Mouse (Mus musculus) limb, embryonic 12.5 days (tissue): Measurements from ENCODE around the gene Galntl5. TPM values are rescaled to one million over a fixed set of nuclear protein-coding genes. Genes with fewer than 3 reads are reported as not detected.
"Not testable (repeated sequence)": the region's sequence is repeated elsewhere in the genome, so short reads cannot be mapped to it uniquely, and the experiment has no call there.

Experiments used
- ATAC-seq: fragments of 200-750 bp; cut with Nextera tagmentation; 2 replicates; pipeline ENCODE4 v1.8.0; 2017; ENCODE audit warnings: low read depth, moderate TSS enrichment; ENCODE audit not compliant: insufficient number of reproducible peaks, insufficient read depth, low FRiP score, low TSS enrichment
- H3K27ac ChIP-seq: fragments of 300-500 bp; sonication (generic); 2 replicates; pipeline ENCODE4 v1.5.1; 2016; ENCODE audit warnings: mild to moderate bottlenecking, moderate library complexity
- H3K27me3 ChIP-seq: fragments of 300-500 bp; sonication (generic); 2 replicates; pipeline ENCODE4 v1.6.1; 2016; ENCODE audit warnings: mild to moderate bottlenecking, moderate library complexity
- H3K36me3 ChIP-seq: fragments of 300-500 bp; sonication (generic); 2 replicates; pipeline ENCODE4 v1.6.1; 2016; ENCODE audit warnings: mild to moderate bottlenecking, moderate library complexity
- H3K4me1 ChIP-seq: fragments of 300-500 bp; sonication (generic); replicated peaks from 2 replicates; pipeline ENCODE4 v1.6.1; 2016
- H3K4me2 ChIP-seq: fragments of 300-500 bp; sonication (generic); 2 replicates; pipeline ENCODE4 v1.6.1; 2016; ENCODE audit warnings: mild to moderate bottlenecking, moderate library complexity
- H3K4me3 ChIP-seq: fragments of 300-500 bp; sonication (generic); replicated peaks from 2 replicates; pipeline ENCODE4 v1.5.1; 2016; ENCODE audit warnings: mild to moderate bottlenecking
- H3K9ac ChIP-seq: fragments of 300-500 bp; sonication (generic); replicated peaks from 2 replicates; pipeline ENCODE4 v1.6.1; 2016; ENCODE audit warnings: mild to moderate bottlenecking, moderate library complexity
- H3K9me3 ChIP-seq: fragments of 300-500 bp; sonication (generic); 2 replicates; pipeline ENCODE4 v1.6.1; 2016; ENCODE audit warnings: mild to moderate bottlenecking, moderate library complexity
- WGBS: fragments of 180-500 bp; shearing (Covaris S2); methylation state at CpG from one replicate; pipeline ENCODE4 v1.1.7; 2016; 5-methylcytosine and 5-hydroxymethylcytosine counted together
- polyA plus RNA-seq: library from polyadenylated mRNA; unstranded; fragments of >200 nt; fragmentation: Nextera tagmentation; extraction: Ambion mirVana; gene quantifications from 2 replicates; pipeline ENCODE4 v1.2.1, GENCODE M21; 2016

The Galntl5 gene
- polyA plus RNA-seq, 1 experiment from 2014 or later: not detected

DNA sequence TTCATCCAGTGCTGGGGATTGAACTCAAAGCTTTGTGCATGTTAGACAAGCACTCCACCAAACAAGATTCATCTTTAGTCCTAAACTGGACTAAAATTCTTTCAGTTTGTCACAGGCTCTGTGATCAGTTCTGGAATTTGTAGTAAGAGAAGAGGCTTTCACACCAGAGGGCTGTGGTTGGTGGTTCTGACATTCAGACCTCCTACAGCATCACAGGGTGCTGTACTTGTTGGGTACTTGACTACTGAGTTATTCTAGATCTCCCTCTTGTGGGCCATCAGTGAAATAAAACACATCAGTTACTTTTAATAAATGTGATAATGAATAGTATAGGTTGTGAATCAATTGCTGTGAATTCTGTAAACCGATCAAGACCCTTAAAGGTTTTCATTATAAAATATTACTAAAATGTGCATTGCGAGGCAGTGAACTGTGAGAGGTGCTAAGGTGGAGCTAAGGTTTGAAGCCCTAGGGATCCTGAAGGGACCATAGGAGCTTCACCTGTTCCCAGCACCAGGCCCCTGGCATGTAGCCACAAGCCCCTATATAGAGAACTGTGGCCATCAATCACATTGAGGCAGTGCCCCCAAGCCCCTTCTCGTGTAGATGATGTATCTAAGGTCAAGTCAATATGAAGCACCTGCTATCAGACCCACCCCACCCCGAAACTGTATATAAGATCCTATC, 16.0 kb upstream of the Galntl5 start:
- ATAC-seq: no peak
- no peak overlapping the region for H3K4me2 ChIP-seq
- no peak overlapping the region for H3K4me3 ChIP-seq
- no peak overlapping the region for H3K27ac ChIP-seq
- H3K9ac ChIP-seq: no peak overlapping the region
- no peaks in the 10 kb centered on the region for H3K27me3 ChIP-seq
- H3K4me1 ChIP-seq: no peaks in the 10 kb centered on the region
- no peaks in the 10 kb centered on the region for H3K36me3 ChIP-seq
- 77% methylated on average over 4 of the region's 4 CpGs for WGBS
- no peaks in the 10 kb centered on the region for H3K9me3 ChIP-seq

DNA sequence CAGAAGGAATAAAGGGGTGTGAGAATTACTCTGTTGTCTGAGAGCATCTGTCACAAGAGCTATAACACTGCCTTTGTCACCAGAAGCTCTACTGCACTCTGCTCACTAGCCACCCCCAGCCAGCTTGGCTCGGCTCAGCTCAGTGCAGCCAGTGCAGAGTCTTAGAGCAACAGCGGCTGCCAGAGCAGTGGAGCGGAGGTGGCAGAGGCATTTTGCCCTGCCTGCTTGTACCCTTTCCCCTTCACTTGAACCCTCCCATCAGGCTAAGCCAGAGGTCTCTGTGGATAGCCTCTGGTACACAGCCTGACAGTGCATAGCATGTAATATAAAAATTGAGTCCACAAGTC, 15.5 kb upstream of the Galntl5 start:
- Histone ChIP-seq H3K27me3 (no peaks in the 10 kb centered on the region), H3K27ac (no peak overlapping the region), H3K36me3 (no peaks in the 10 kb centered on the region), H3K4me3 (no peak overlapping the region), H3K9me3 (no peaks in the 10 kb centered on the region), H3K4me2 (no peak overlapping the region), H3K4me1 (no peaks in the 10 kb centered on the region), H3K9ac (no peak overlapping the region)
- ATAC-seq: no peak
- 90% methylated on average over 3 of the region's 3 CpGs for WGBS

DNA sequence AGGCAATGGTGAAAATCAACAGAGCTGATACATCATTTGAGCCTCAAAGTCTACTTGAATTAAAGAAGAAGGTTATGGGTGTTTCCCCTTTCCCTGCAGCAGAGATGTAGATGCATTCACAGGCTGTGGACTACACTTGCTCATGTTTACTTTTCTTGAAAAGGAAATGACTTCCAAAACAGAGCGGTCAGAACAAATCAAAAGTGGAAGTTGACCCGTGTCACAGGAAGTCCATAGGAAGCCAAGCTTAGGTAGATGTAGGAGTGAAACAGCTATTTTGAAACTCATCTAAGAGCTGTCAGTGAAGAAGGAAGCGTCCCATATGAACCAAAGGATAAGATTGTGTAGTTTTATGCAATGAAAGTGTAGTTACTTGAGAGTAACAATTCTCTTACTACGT, 14.6 kb upstream of the Galntl5 start:
- ATAC-seq: no peak
- Histone ChIP-seq H3K9ac (no peak overlapping the region), H3K27me3 (no peaks in the 10 kb centered on the region), H3K27ac (no peak overlapping the region), H3K4me2 (no peak overlapping the region), H3K36me3 (no peaks in the 10 kb centered on the region), H3K4me3 (no peak overlapping the region), H3K9me3 (no peaks in the 10 kb centered on the region), H3K4me1 (no peaks in the 10 kb centered on the region)
- 85% methylated on average over 4 of the region's 4 CpGs for WGBS

DNA sequence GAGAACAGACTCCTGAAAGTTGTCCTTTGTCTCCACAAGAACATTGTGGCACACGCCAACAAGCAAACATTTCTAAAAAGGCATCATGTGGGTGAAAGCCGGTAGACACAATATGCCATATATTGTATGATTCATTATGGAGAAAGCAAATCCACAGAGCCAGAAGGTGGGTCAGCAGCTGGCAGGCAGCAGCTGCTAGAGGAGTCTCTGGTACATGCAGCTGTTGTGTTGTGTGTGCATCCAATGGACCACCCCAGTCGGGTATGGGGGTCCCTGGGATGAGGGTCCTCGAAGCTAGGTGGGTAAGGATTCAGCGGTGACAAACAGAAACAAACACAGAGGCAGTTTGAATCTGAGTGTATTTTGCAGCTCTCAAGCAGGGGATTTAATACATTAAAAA, 3.3 kb upstream of the Galntl5 start:
- H3K4me3 ChIP-seq, H3K4me1 ChIP-seq, H3K9ac ChIP-seq, H3K9me3 ChIP-seq, H3K36me3 ChIP-seq, H3K4me2 ChIP-seq, ATAC-seq, H3K27ac ChIP-seq, H3K27me3 ChIP-seq: not testable (repeated sequence)
- WGBS: 93% methylated on average over 5 of the region's 5 CpGs

DNA sequence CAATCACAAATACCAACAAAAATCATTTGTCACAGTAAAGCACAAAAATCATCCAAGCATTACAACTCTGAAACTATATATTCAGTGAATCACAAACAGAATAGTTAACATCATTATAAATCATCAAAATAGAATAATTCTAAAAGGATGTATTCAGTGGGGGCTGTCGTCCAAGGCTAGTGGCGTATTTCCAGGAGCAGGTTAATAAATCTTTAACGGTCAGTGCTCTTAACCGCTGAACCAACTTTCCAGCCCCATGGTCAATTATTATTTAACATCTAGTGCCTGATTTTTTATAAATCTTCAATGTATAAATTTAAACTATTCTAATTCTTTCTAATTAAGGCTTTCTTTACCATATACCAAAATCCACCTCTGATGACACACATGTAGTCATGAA, 2.7 kb upstream of the Galntl5 start:
- not testable (repeated sequence) for H3K4me3 ChIP-seq, H3K27ac ChIP-seq, H3K9me3 ChIP-seq, H3K4me1 ChIP-seq, H3K36me3 ChIP-seq, H3K27me3 ChIP-seq, ATAC-seq, H3K4me2 ChIP-seq, H3K9ac ChIP-seq
- WGBS: 85% methylated on average over 4 of the region's 4 CpGs

DNA sequence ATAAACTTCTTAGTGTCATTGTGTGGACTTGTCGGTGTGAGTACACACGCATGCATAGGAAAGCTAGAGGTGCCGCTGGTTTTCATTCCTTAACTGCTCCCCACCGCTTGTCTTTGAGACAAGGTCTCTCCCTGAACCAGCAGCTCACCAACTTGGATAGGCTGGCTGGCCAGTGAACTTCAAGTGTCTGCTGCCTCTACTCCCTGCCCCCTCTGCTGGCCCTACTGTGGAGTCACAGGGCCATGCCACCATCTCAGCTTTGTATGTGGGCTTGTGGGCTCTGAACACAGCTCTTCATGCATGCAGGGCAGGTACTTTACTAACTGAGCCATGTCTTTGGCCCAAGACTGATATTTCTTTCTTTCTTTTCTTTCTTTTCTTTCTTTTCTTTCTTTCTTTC, 2.0 kb upstream of the Galntl5 start:
- H3K36me3 ChIP-seq: no peaks in the 10 kb centered on the region

DNA sequence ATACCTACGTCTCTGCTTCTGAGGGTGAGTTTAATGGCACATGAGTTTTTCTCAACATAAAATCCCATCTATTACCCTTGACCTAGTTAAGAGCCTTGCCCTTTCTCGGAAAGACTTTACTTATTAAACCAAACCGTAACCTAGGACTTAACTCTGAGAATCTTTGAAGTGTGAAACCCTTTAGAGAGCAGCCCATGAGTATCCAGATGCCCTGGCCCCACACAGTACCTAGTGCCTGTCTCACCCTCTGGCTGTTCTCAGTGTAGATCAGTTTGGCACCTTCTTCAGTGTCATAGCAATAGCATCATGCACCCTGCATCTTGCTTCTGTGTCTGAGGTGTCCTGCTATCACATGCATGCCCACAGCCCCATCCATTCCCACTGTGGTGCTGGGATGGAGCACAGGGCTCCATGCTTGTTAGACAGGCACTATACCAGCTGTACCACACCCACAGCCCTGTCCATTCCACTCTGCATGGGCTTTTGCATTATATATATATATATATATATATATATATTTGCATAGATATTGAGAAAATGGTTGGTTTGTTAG, 1.2 kb upstream of the Galntl5 start:
- H3K27ac ChIP-seq: no peak overlapping the region
- H3K4me1 ChIP-seq: 0 out of 2 replicates have a peak, but pooled peaks cover 5% of the 10 kb centered on the region
- H3K9me3 ChIP-seq: no peaks in the 10 kb centered on the region
- H3K27me3 ChIP-seq: no peaks in the 10 kb centered on the region
- no peaks in the 10 kb centered on the region for H3K36me3 ChIP-seq
- no peak overlapping the region for H3K4me3 ChIP-seq
- 76% methylated on average over 3 of the region's 3 CpGs for WGBS
- no peak overlapping the region for H3K4me2 ChIP-seq
- ATAC-seq: no peak
- no peak overlapping the region for H3K9ac ChIP-seq

More for the DNA sequence above, 2.0 kb upstream of the Galntl5 start:
- H3K9me3 ChIP-seq: no peaks in the 10 kb centered on the region
- H3K4me2 ChIP-seq: no peak overlapping the region
- no peak overlapping the region for H3K9ac ChIP-seq
- no peaks in the 10 kb centered on the region for H3K27me3 ChIP-seq
- ATAC-seq: no peak
- 0 out of 2 replicates have a peak, but pooled peaks cover 5% of the 10 kb centered on the region for H3K4me1 ChIP-seq
- 92% methylated on average over 4 of the region's 4 CpGs for WGBS
- no peak overlapping the region for H3K27ac ChIP-seq
- H3K4me3 ChIP-seq: no peak overlapping the region

DNA sequence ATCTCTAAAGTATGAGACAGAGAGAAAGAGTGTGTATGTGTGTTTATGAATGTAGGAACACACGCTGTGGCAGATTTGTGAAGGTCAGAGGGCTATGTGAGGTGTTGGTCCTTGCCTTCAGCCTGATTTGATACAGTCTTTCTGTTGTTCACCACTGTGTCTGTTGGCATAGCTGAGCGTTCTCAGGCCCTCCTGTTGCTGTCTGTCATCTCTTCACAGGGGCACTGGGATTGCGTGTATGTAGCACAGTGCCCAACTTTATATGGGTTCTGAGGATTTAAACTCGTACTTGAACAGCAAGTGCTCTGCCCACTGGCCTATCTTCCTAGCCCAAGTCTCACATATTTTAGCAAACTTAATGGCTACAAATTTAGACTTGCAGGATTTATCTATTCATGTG, 2.3 kb downstream of the Galntl5 start:
- no peak for ATAC-seq
- WGBS: 80% methylated on average over 4 of the region's 4 CpGs
- H3K36me3 ChIP-seq: no peaks in the 10 kb centered on the region
- H3K9me3 ChIP-seq: no peaks in the 10 kb centered on the region
- H3K27ac ChIP-seq: no peak overlapping the region
- 0 out of 2 replicates have a peak, but pooled peaks cover 5% of the 10 kb centered on the region for H3K4me1 ChIP-seq
- H3K9ac ChIP-seq: no peak overlapping the region
- no peak overlapping the region for H3K4me2 ChIP-seq
- H3K4me3 ChIP-seq: no peak overlapping the region
- no peaks in the 10 kb centered on the region for H3K27me3 ChIP-seq

DNA sequence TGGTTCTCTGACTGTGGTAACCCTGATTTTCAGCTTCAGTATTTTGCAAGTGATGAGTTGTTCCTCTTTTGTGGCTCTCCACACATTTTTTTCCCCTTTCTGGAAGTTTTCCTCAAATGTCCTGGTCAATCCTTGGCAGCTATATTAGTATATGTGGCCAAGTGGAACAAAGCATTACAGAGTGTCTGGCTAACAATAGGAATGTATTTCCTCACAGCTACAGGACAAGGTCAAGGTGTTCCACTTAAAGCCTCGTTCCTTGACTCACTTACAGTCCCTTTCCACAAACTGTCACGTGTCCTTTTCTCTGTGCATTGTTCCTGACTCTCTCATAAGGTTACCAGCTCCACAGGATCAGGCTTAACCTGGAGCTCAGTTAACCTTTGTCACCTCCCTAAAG, 3.3 kb downstream of the Galntl5 start:
- Histone ChIP-seq H3K27me3 (no peaks in the 10 kb centered on the region), H3K36me3 (no peaks in the 10 kb centered on the region), H3K27ac (no peak overlapping the region), H3K4me3 (no peak overlapping the region), H3K4me2 (no peak overlapping the region), H3K9me3 (no peaks in the 10 kb centered on the region), H3K9ac (no peak overlapping the region), H3K4me1 (0 out of 2 replicates have a peak, but pooled peaks cover 5% of the 10 kb centered on the region)
- ATAC-seq: no peak
- 68% methylated on average over 2 of the region's 2 CpGs for WGBS

DNA sequence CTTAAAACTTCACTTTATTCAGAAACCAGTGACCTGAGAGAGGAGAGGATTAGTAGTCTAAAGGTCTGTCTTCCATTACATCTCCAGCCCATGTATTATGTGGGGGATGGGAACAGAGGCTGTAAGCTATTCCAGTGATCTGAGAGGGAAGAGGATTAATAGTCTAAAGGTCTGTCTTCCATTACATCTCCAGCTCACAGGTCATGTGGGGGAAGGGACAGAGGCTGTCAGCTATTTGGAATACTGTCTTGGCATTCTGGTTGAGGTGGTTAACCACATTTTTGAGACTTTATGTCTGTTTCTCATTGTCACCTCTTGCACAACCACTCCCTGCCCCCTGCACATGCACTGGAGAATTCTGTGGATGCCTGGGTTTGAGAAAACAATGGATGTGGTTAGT, 6.5 kb downstream of the Galntl5 start:
- H3K4me3 ChIP-seq: no peak overlapping the region
- no peaks in the 10 kb centered on the region for H3K36me3 ChIP-seq
- H3K9ac ChIP-seq: no peak overlapping the region
- ATAC-seq: no peak
- no peaks in the 10 kb centered on the region for H3K9me3 ChIP-seq
- H3K27ac ChIP-seq: no peak overlapping the region
- no peak overlapping the region for H3K4me2 ChIP-seq
- H3K4me1 ChIP-seq: no peaks in the 10 kb centered on the region
- H3K27me3 ChIP-seq: no peaks in the 10 kb centered on the region

DNA sequence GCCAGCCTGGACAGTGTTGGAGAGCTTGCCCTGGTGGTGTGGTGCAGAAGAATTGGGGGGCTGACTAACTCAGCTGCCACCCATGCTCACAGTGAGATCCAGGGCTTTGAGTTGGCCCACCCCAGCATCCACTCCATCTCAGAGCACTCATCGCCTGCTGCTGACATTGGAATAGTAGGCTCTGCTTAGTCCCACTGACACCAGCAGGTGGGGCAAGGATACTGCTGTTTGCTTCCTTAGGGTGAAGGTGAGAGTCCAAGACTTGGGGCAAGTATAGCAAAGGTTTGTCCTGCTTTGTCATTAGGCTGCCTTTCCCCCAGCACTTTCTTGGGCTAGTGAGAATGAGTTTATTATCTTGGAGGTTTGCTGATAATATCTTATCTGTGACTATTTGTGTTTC, 7.5 kb downstream of the Galntl5 start:
- Histone ChIP-seq H3K4me1 (no peaks in the 10 kb centered on the region), H3K36me3 (no peaks in the 10 kb centered on the region), H3K27me3 (no peaks in the 10 kb centered on the region), H3K9ac (no peak overlapping the region), H3K4me2 (no peak overlapping the region), H3K27ac (no peak overlapping the region), H3K9me3 (no peaks in the 10 kb centered on the region), H3K4me3 (no peak overlapping the region)
- ATAC-seq: no peak
- WGBS: 33% methylated on average over 1 of the region's 1 CpGs

DNA sequence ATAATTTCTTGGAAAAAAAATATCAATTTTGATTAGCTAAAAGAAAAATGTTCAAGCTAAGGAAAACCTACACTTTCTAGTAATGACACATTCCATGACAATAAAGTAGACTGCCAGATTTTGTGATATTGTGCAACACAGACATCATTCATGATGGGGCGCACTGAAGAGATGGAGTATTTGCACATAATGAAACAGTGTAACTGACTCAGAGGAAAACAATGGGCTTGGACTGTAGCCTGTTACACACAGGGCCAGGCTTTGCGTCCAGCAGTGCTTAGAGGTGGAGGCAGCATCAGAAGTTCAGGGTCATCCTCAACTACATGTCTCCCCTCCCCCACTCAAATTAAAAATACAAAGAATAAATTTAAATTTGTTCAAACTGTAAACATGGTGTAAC, 9.3 kb downstream of the Galntl5 start:
- ATAC-seq: no peak
- Histone ChIP-seq H3K4me3 (no peak overlapping the region), H3K27ac (no peak overlapping the region), H3K4me1 (no peaks in the 10 kb centered on the region), H3K9me3 (no peaks in the 10 kb centered on the region), H3K4me2 (no peak overlapping the region), H3K36me3 (no peaks in the 10 kb centered on the region), H3K9ac (no peak overlapping the region), H3K27me3 (no peaks in the 10 kb centered on the region)
- 93% methylated on average over 2 of the region's 2 CpGs for whole genome bisulfite sequencing
